Mouse (Mus musculus): ENCODE data around the gene Olfr1383.
"Not testable (repeated sequence)": the region's sequence is repeated elsewhere in the genome, so short reads cannot be mapped to it uniquely, and the experiment has no call there.

Olfr1383 gene

GRCm38 (mm10) chr11:49519348-49519747 lies at the start of gene Olfr1383:
TSS of gene Olfr1383 (plus strand) at chr11:49519648.
- no peak for DNase-seq

- DNase-seq, result no peak
Observed at GRCm38 (mm10) chr11:49485973-49486372, 33.5 kb upstream of the Olfr1383 start.

- DNase-seq, result not testable (repeated sequence)
Observed at GRCm38 (mm10) chr11:49488770-49489169, 30.7 kb upstream of the Olfr1383 start, which contains the start of gene Olfr1385. TSS of gene Olfr1385 (plus strand) at chr11:49489070.

DNA sequence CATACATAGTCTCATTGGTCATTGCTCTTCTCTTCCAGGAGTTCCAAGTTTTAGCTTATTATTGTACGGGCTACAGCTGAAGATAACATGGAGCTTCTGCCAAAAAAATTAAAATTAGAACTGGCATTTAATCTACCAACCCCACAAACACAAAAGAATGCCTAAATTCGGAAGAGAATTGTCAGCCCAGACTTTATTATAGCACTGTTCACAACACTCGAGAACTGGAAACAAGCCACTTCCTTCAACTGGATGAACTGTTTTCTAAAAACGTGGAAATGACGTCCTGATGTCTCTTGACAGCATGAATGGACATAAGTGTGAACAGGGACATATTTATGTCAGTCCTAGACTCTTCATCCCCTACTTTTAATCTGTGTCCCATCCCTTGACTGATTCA lies 1.4 kb upstream of the Olfr1383 start:
- no peak for DNase-seq

DNA sequence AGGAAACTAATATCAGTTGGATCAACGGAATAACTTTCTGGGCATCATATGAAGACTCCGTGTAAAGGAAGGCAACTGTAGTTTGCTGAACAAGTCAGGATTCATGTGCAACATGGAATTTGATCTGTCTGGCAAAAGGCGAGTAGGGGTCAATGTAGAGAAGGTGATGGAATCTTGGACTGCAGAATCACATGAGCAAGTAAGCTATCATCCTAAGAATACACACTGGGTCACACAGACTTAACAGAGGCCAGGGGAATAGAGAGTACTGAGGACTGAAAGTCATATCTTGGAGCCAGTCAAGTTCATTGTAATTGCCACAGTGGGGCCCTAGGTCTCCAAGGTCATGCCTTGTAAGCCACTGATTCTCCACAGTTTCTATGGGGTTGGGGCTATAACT lies 8.5 kb downstream of the Olfr1383 start, which contains the start of gene Olfr1382:
TSS of gene Olfr1382 (plus strand) at position 301 of the 400 bp plus-strand sequence.
- no peak for DNase-seq

DNA sequence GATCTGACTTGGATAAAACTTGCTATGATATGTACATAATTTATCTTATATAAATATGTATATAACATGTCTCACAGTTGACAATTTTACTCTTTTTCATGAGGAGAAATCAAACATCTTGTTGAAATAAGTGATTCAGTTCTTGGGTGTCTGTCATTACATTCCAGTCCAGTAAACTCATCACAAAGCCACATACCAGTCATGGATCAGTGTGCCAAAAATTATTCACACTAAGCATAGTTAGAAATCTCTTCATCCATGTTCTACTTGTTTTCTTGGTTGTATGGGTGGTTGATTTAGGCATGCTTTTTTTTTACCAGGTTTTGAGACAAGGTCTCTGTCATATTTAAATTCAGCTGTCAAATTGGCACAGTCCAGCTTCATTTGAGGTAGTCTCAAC lies 13.3 kb downstream of the Olfr1383 start:
- no peak for DNase-seq

- DNase-seq, result not testable (repeated sequence)
Observed at GRCm38 (mm10) chr11:49536631-49537030, 17.2 kb downstream of the Olfr1383 start.

- not testable (repeated sequence) for DNase-seq
Observed at GRCm38 (mm10) chr11:49543149-49543548, 23.7 kb downstream of the Olfr1383 start, which contains the start of gene Olfr1381. TSS of gene Olfr1381 (plus strand) at chr11:49543449.

GRCm38 (mm10) chr11:49554033-49554432 lies 34.6 kb downstream of the Olfr1383 start:
- not testable (repeated sequence) for DNase-seq

DNA sequence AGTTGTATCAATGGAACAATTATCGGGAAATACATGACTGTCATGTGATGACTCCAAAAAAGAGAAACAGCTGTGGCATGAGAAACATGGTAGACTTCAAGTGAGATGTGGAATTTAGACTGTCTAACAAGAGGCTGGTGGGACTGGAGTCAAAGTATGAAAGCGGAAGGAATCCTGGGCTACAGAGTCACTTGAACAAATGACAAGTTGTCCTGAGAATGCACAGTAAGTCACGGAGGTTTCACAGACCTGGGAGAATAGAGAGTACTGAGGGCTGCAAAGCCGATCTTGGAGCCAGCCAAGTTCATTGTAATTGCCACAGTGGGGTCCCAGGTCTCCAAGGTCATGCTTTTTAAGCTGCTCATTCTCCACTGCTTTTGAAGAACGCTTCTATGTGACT lies 37.1 kb downstream of the Olfr1383 start, which contains the start of gene Olfr1380:
TSS of gene Olfr1380 (plus strand) at position 301 of the 400 bp plus-strand sequence.
- not testable (repeated sequence) for DNase-seq

GRCm38 (mm10) chr11:49575054-49575453 lies 55.6 kb downstream of the Olfr1383 start:
- DNase-seq, result not testable (repeated sequence)
